Mouse (Mus musculus) lung, adult 2 months (tissue): Measurements from ENCODE around the gene Baiap2. TPM values are rescaled to one million over a fixed set of nuclear protein-coding genes. Genes with fewer than 3 reads are reported as not detected.

Experiments
- DNase-seq: peaks from one replicate; pipeline ENCODE4 v3.0.0; 2022
- H3K4me1 ChIP-seq: fragments of 200-500 bp; 2 replicates; pipeline ENCODE4 v1.6.1; 2011; ENCODE audit warnings: low read length; ENCODE audit not compliant: control insufficient read depth, insufficient read depth
- H3K4me3 ChIP-seq: fragments of 200-500 bp; replicated peaks from 2 replicates; pipeline ENCODE3; 2011; ENCODE audit warnings: low read depth, mild to moderate bottlenecking, control low read depth, low read length; ENCODE audit errors: extremely low read depth
- CTCF ChIP-seq: fragments of 200-500 bp; IDR thresholded peaks from 2 replicates; pipeline ENCODE4 v1.5.1; 2011; ENCODE audit warnings: mild to moderate bottlenecking, low read length, control low read depth; ENCODE audit not compliant: insufficient read depth
- POLR2A ChIP-seq: fragments of 200-500 bp; IDR thresholded peaks from 2 replicates; pipeline ENCODE4 v1.6.1; 2011; ENCODE audit warnings: low read depth, mild to moderate bottlenecking, control low read depth, low read length, borderline replicate concordance; ENCODE audit errors: extremely low read depth
- WGBS: fragments of 180-500 bp; shearing (Covaris S2); methylation state at CpG from one replicate; pipeline ENCODE4 v1.1.7; 2018; 5-methylcytosine and 5-hydroxymethylcytosine counted together
- polyA plus RNA-seq: library from polyadenylated mRNA; depleted of rRNA; stranded (reverse); fragments of >200 nt; gene quantifications from 2 replicates; pipeline ENCODE4 v1.2.3, GENCODE M21; 2012

Gene Baiap2
- polyA plus RNA-seq, 1 experiment = 83.7 TPM

- TF ChIP-seq CTCF (no peak), POLR2A (no peak)
- Histone ChIP-seq H3K4me1 (0 out of 2 replicates have a peak, but pooled peaks cover 2% of the 10 kb centered on the region), H3K4me3 (no peak overlapping the region)
- 63% methylated on average over 18 of the region's 18 CpGs for WGBS
- no peak for DNase-seq
Observed at GRCm38 (mm10) chr11:120028319-120029092, 85.9 kb downstream of the Baiap2 start.

- 0 out of 2 replicates have a peak, but pooled peaks cover 2% of the 10 kb centered on the region for H3K4me1 ChIP-seq
- DNase-seq = no peak
- no peak for TF ChIP-seq POLR2A
- TF ChIP-seq CTCF = no peak
- H3K4me3 ChIP-seq = no peak overlapping the region
- WGBS = 49% methylated on average over 9 of the region's 9 CpGs
Observed at GRCm38 (mm10) chr11:120029431-120030144, 87.0 kb downstream of the Baiap2 start.

GRCm38 (mm10) chr11:120030145-120030901, 87.8 kb downstream of the Baiap2 start:
- DNase-seq = no peak
- TF ChIP-seq CTCF (peak; percentile 80), POLR2A (no peak)
- WGBS = 34% methylated on average over 10 of the region's 10 CpGs
- Histone ChIP-seq H3K4me3 (no peak overlapping the region), H3K4me1 (0 out of 2 replicates have a peak, but pooled peaks cover 2% of the 10 kb centered on the region)

- Histone ChIP-seq H3K4me3 (no peak overlapping the region), H3K4me1 (0 out of 2 replicates have a peak, but pooled peaks cover 2% of the 10 kb centered on the region)
- no peak for DNase-seq
- TF ChIP-seq CTCF (no peak), POLR2A (no peak)
- WGBS = 31% methylated on average over 8 of the region's 8 CpGs
Observed at GRCm38 (mm10) chr11:120032052-120032451, 89.5 kb downstream of the Baiap2 start.

- WGBS = 92% methylated on average over 3 of the region's 3 CpGs
- TF ChIP-seq CTCF (no peak), POLR2A (no peak)
- no peak for DNase-seq
- H3K4me1 ChIP-seq = 0 out of 2 replicates have a peak, but pooled peaks cover 2% of the 10 kb centered on the region
- no peak overlapping the region for H3K4me3 ChIP-seq
Observed at GRCm38 (mm10) chr11:120033473-120033872, 90.9 kb downstream of the Baiap2 start.

- 35% methylated on average over 3 of the region's 3 CpGs for WGBS
- Histone ChIP-seq H3K4me3 (no peak overlapping the region), H3K4me1 (0 out of 2 replicates have a peak, but pooled peaks cover 2% of the 10 kb centered on the region)
- no peak for DNase-seq
- no peak for TF ChIP-seq CTCF
- TF ChIP-seq POLR2A = no peak
Observed at GRCm38 (mm10) chr11:120034306-120034705, 91.7 kb downstream of the Baiap2 start.

- 54% methylated on average over 5 of the region's 5 CpGs for WGBS
- TF ChIP-seq POLR2A (no peak), CTCF (no peak)
- Histone ChIP-seq H3K4me3 (no peak overlapping the region), H3K4me1 (0 out of 2 replicates have a peak, but pooled peaks cover 2% of the 10 kb centered on the region)
- no peak for DNase-seq
Observed at GRCm38 (mm10) chr11:120034762-120035161, 92.2 kb downstream of the Baiap2 start.

- Histone ChIP-seq H3K4me3 (no peak overlapping the region), H3K4me1 (peaks cover 17% of the 10 kb centered on the region)
- no peak for DNase-seq
- WGBS = 12% methylated on average over 4 of the region's 4 CpGs
- TF ChIP-seq CTCF (no peak), POLR2A (no peak)
Observed at GRCm38 (mm10) chr11:120039581-120039980, 97.0 kb downstream of the Baiap2 start.

GRCm38 (mm10) chr11:120040440-120040839, 97.9 kb downstream of the Baiap2 start:
- 37% methylated on average over 8 of the region's 8 CpGs for WGBS
- peaks cover 17% of the 10 kb centered on the region for H3K4me1 ChIP-seq

More at GRCm38 (mm10) chr11:120040440-120040839, 97.9 kb downstream of the Baiap2 start:
- TF ChIP-seq POLR2A (no peak), CTCF (no peak)
- no peak overlapping the region for H3K4me3 ChIP-seq
- no peak for DNase-seq
